Mouse (Mus musculus) C2C12 (cell line): ENCODE measurements at regions not wholly inside any gene's neighbourhood (a gene's known extent, or its start where the extent isn't known, plus 50 kb on each side); places are given as distances from the start of the nearest gene placed in this dataset.

Experiments
- H3K27me3 ChIP-seq: one replicate; pipeline ENCODE4 v1.6.1; 2011; ENCODE audit not compliant: control insufficient read depth, insufficient read depth, insufficient read length
- H3K36me3 ChIP-seq: one replicate; pipeline ENCODE4 v1.6.1; 2011; ENCODE audit not compliant: control insufficient read depth, insufficient read depth
- H3K4me3 ChIP-seq: one replicate; pipeline ENCODE4 v1.5.1; 2011; ENCODE audit warnings: mild to moderate bottlenecking, control low read depth; ENCODE audit not compliant: poor library complexity, insufficient read depth, severe bottlenecking
- H3K79me2 ChIP-seq: one replicate; pipeline ENCODE4 v1.6.1; 2011; ENCODE audit not compliant: control insufficient read depth, insufficient read depth
- H3K79me3 ChIP-seq: one replicate; pipeline ENCODE4 v1.6.1; 2011; ENCODE audit warnings: low read depth, control low read depth
- H3ac ChIP-seq: one replicate; pipeline ENCODE3; 2011; ENCODE audit warnings: low read depth; ENCODE audit not compliant: control insufficient read depth, insufficient read length
- CEBPB ChIP-seq: IDR thresholded peaks from one replicate; pipeline ENCODE4 v1.6.1; 2011; ENCODE audit warnings: low read depth, mild to moderate bottlenecking, control low read depth, moderate library complexity
- CTCF ChIP-seq: IDR thresholded peaks from one replicate; pipeline ENCODE4 v1.5.1; 2011; ENCODE audit not compliant: control insufficient read depth, insufficient read depth, insufficient read length
- FOSL1 ChIP-seq: IDR thresholded peaks from one replicate; pipeline ENCODE4 v1.8.0; 2011; ENCODE audit warnings: mild to moderate bottlenecking, low read length; ENCODE audit not compliant: poor library complexity, insufficient read depth, severe bottlenecking
- MAX ChIP-seq: IDR thresholded peaks from one replicate; pipeline ENCODE4 v1.6.1; 2011; ENCODE audit warnings: mild to moderate bottlenecking, control low read depth
- MYOD1 ChIP-seq: IDR thresholded peaks from one replicate; pipeline ENCODE4 v1.6.1; 2011; ENCODE audit warnings: low read depth; ENCODE audit not compliant: control insufficient read depth, insufficient read length
- MYOG ChIP-seq: IDR thresholded peaks from one replicate; pipeline ENCODE4 v1.6.1; 2011; ENCODE audit not compliant: control insufficient read depth, insufficient read length; ENCODE audit errors: extremely low read depth
- USF1 ChIP-seq: IDR thresholded peaks from one replicate; pipeline ENCODE4 v1.6.1; 2011; ENCODE audit warnings: low read depth, mild to moderate bottlenecking, control low read depth, moderate library complexity

- H3K36me3 ChIP-seq: no peaks in the 10 kb centered on the region
- no peaks in the 10 kb centered on the region for H3K79me3 ChIP-seq
- TF ChIP-seq CTCF (no peak), MYOG (no peak), FOSL1 (no peak)
- no peak overlapping the region for H3K4me3 ChIP-seq
- no peak overlapping the region for H3ac ChIP-seq
- no peaks in the 10 kb centered on the region for H3K79me2 ChIP-seq
- H3K27me3 ChIP-seq: no peaks in the 10 kb centered on the region
Measured at GRCm38 (mm10) chr15:63006471-63007228, 838.3 kb downstream of the Gsdmc2 start.

- Histone ChIP-seq H3K4me3 (no peak overlapping the region), H3K36me3 (no peaks in the 10 kb centered on the region)
Measured at GRCm38 (mm10) chr15:62994691-62995090, 850.3 kb downstream of the Gsdmc2 start.

GRCm38 (mm10) chr15:62986871-62987270 lies 858.1 kb downstream of the Gsdmc2 start:
- no peaks in the 10 kb centered on the region for H3K79me2 ChIP-seq
- no peaks in the 10 kb centered on the region for H3K27me3 ChIP-seq
- H3K79me3 ChIP-seq: no peaks in the 10 kb centered on the region
- H3K4me3 ChIP-seq: no peak overlapping the region
- H3ac ChIP-seq: no peak overlapping the region
- no peaks in the 10 kb centered on the region for H3K36me3 ChIP-seq
- TF ChIP-seq FOSL1 (no peak), MAX (no peak), CEBPB (no peak), CTCF (no peak), USF1 (no peak), MYOD1 (no peak), MYOG (no peak)

More at GRCm38 (mm10) chr15:62994691-62995090, 850.3 kb downstream of the Gsdmc2 start:
- no peaks in the 10 kb centered on the region for H3K27me3 ChIP-seq
- H3ac ChIP-seq: no peak overlapping the region
- H3K79me2 ChIP-seq: no peaks in the 10 kb centered on the region
- TF ChIP-seq MAX: no peak
- no peak for TF ChIP-seq FOSL1
- TF ChIP-seq MYOD1: no peak
- TF ChIP-seq USF1: no peak
- no peak for TF ChIP-seq CEBPB
- TF ChIP-seq CTCF: no peak
- no peak for TF ChIP-seq MYOG
- no peaks in the 10 kb centered on the region for H3K79me3 ChIP-seq

- H3K36me3 ChIP-seq: no peaks in the 10 kb centered on the region
- H3K4me3 ChIP-seq: no peak overlapping the region
- no peak overlapping the region for H3ac ChIP-seq
- no peaks in the 10 kb centered on the region for H3K79me3 ChIP-seq
- TF ChIP-seq CTCF (no peak), FOSL1 (no peak), MYOG (no peak)
- no peaks in the 10 kb centered on the region for H3K27me3 ChIP-seq
- H3K79me2 ChIP-seq: no peaks in the 10 kb centered on the region
Measured at GRCm38 (mm10) chr15:62986147-62986546, 858.8 kb downstream of the Gsdmc2 start.

- no peaks in the 10 kb centered on the region for H3K27me3 ChIP-seq
- no peak overlapping the region for H3K4me3 ChIP-seq
- H3ac ChIP-seq: no peak overlapping the region
- H3K79me2 ChIP-seq: no peaks in the 10 kb centered on the region
- no peaks in the 10 kb centered on the region for H3K36me3 ChIP-seq
- no peaks in the 10 kb centered on the region for H3K79me3 ChIP-seq
- TF ChIP-seq MYOG (no peak), CEBPB (no peak), CTCF (no peak), MAX (no peak), MYOD1 (no peak), USF1 (no peak), FOSL1 (no peak)
Measured at GRCm38 (mm10) chr15:62970566-62970965, 874.4 kb downstream of the Gsdmc2 start.

GRCm38 (mm10) chr15:62962681-62963080 lies 882.3 kb downstream of the Gsdmc2 start:
- H3K4me3 ChIP-seq: no peak overlapping the region
- no peaks in the 10 kb centered on the region for H3K79me2 ChIP-seq
- H3K36me3 ChIP-seq: no peaks in the 10 kb centered on the region
- no peak overlapping the region for H3ac ChIP-seq
- H3K27me3 ChIP-seq: no peaks in the 10 kb centered on the region
- H3K79me3 ChIP-seq: no peaks in the 10 kb centered on the region
- TF ChIP-seq CEBPB (no peak), USF1 (no peak), MAX (no peak), CTCF (no peak), MYOD1 (no peak), MYOG (no peak), FOSL1 (no peak)
